Mouse (Mus musculus) left cerebral cortex, postnatal 36 days (tissue): ENCODE data around the gene C2cd2l. TPM values are rescaled to one million over a fixed set of nuclear protein-coding genes. Genes with fewer than 3 reads are reported as not detected.
"Not testable (repeated sequence)": the region's sequence is repeated elsewhere in the genome, so short reads cannot be mapped to it uniquely, and the experiment has no call there.

Experiments used
- DNase-seq, 2 experiments: peaks; one replicate each; pipeline ENCODE4 v3.0.0; 2021 to 2022; ENCODE audit warnings: low spot score in 2 of 2, mixed read lengths in 1 of 2
- intact Hi-C: fragments of 180-260 bp; cut with DNase I; formaldehyde crosslinking; loops from one replicate; pipeline ENCODE4 v1.15.1; 2025
- total RNA-seq, 2 experiments: library from RNA; stranded (reverse); gene quantifications; 2 replicates each; pipeline ENCODE4 v1.2.3; 2021

Gene C2cd2l
- total RNA-seq, 2 experiments from 2014 or later, result 213 to 219 TPM

- no peak for DNase-seq
- intact Hi-C loops, result loop anchor here (10.0 kb wide), 1 partner anchor 103 kb away; the partner anchor contains the start of gene Cbl
Measured at GRCm38 (mm10) chr9:44337436-44338169, 17.5 kb upstream of the C2cd2l start.

- no peak for DNase-seq
- intact Hi-C loops, result loop anchor here (10.0 kb wide), 1 partner anchor 102 kb away; the partner anchor contains the start of gene Cbl
Measured at GRCm38 (mm10) chr9:44336964-44337363, 16.9 kb upstream of the C2cd2l start.

GRCm38 (mm10) chr9:44336513-44336912 is 16.4 kb upstream of the C2cd2l start:
- intact Hi-C loops, result loop anchor here (10.0 kb wide), 1 partner anchor 102 kb away; the partner anchor contains the start of gene Cbl
- not testable (repeated sequence) for DNase-seq

GRCm38 (mm10) chr9:44336093-44336406 is 16.0 kb upstream of the C2cd2l start:
- intact Hi-C loops, result loop anchor here (10.0 kb wide), 1 partner anchor 101 kb away; the partner anchor contains the start of gene Cbl

GRCm38 (mm10) chr9:44335331-44336092 is 15.4 kb upstream of the C2cd2l start:
- intact Hi-C loops, result loop anchor here (10.0 kb wide), 1 partner anchor 101 kb away; the partner anchor contains the start of gene Cbl
- DNase-seq, result peak in 1 of 2 experiments; percentile 25

More at GRCm38 (mm10) chr9:44336093-44336406, 16.0 kb upstream of the C2cd2l start:
- DNase-seq, result no peak

GRCm38 (mm10) chr9:44334396-44335330 is 14.6 kb upstream of the C2cd2l start, which contains the start of gene H2afx:
Gene H2afx, plus strand, starts transcription at chr9:44334694.
- intact Hi-C loops, result loop anchor here (10.0 kb wide), 1 partner anchor 100 kb away; the partner anchor contains the start of gene Cbl
- peak; percentile 96 to 98 for DNase-seq

GRCm38 (mm10) chr9:44332918-44333638 is 13.0 kb upstream of the C2cd2l start:
- intact Hi-C loops, result loop anchor here (10.0 kb wide), 1 partner anchor 98 kb away; the partner anchor contains the start of gene Cbl
- DNase-seq, result no peak

GRCm38 (mm10) chr9:44330736-44331135 is 10.7 kb upstream of the C2cd2l start:
- DNase-seq, result no peak
- intact Hi-C loops, result loop anchor here (10.0 kb wide), 1 partner anchor 96 kb away; the partner anchor contains the start of gene Cbl

GRCm38 (mm10) chr9:44327926-44328325 is 7.8 kb upstream of the C2cd2l start:
- intact Hi-C loops, result no loop called here
- DNase-seq, result no peak

- no peak for DNase-seq
- intact Hi-C loops, result no loop called here
Measured at GRCm38 (mm10) chr9:44327064-44327711, 7.1 kb upstream of the C2cd2l start.

GRCm38 (mm10) chr9:44326371-44327063 is 6.4 kb upstream of the C2cd2l start:
- peak; percentile 85 to 88 for DNase-seq
- intact Hi-C loops, result no loop called here

- intact Hi-C loops, result no loop called here
- DNase-seq, result no peak
Measured at GRCm38 (mm10) chr9:44325768-44326370, 5.8 kb upstream of the C2cd2l start, which contains the start of gene Dpagt1. Gene Dpagt1, plus strand, starts transcription at chr9:44326019.

GRCm38 (mm10) chr9:44325032-44325767 is 5.1 kb upstream of the C2cd2l start:
- intact Hi-C loops, DNase-seq: not testable (repeated sequence)

- intact Hi-C loops, result no loop called here
- DNase-seq, result no peak
Measured at GRCm38 (mm10) chr9:44324147-44324546, 4.1 kb upstream of the C2cd2l start.

GRCm38 (mm10) chr9:44323656-44324055 is 3.6 kb upstream of the C2cd2l start:
- DNase-seq, intact Hi-C loops: not testable (repeated sequence)

GRCm38 (mm10) chr9:44320799-44321133 is 681 bp upstream of the C2cd2l start:
- DNase-seq, result peak in 1 of 2 experiments; percentile 57
- intact Hi-C loops, result no loop called here
